27 mouse cellular contexts compared by ENCODE assay signal in the genomic region with DNA sequence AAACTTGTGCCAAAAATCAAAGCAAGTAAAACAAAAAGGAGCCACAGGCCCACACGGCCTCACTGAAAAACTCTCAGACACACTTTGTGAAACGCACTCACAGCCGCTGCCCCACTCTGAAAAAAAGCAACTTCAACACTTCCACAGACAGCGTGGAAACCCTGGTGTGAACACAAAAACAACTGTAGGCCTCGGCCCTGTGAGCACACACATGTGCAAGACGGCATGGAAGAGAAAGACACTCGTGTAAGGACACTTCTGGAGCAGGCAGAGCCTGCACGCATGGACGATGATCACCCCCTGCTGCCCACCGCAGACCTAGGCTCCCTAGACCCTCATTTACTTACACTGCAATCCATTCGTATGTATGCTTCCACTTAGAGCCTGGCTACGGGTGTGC. TPM values are rescaled to one million over a fixed set of nuclear protein-coding genes. Genes with fewer than 3 reads are reported as not detected.
"Had no signal": no experiment of that assay in that cellular context is flagged by ENCODE, and none has a peak within 500 bp of the region (broad histone marks: within the 10 kb centered on the region; RNA-seq: fewer than 3 reads in every experiment).

No protein-coding gene starts in this region.

- H3K27me3 ChIP-seq: lung, embryonic 15.5 days; megakaryocyte, embryonic 14.5 days; midbrain, embryonic 13.5 days; neural tube, embryonic 13.5 days; stomach, embryonic 15.5 days had no signal

- ATAC-seq: midbrain, embryonic 13.5 days; midbrain, embryonic 16.5 days had no signal

- DNase-seq: kidney, adult 9 months; layer of hippocampus, postnatal 36 days; lung, postnatal 10 days; lung, postnatal 36 days; retina, postnatal 1 day; right cerebral cortex, postnatal 25 days; spleen, adult 18-20 months; thymus, postnatal 25 days had no signal

- H3K9me3 ChIP-seq: lung, embryonic 15.5 days; megakaryocyte, embryonic 14.5 days; midbrain, embryonic 10.5 days; midbrain, embryonic 13.5 days; neural tube, embryonic 13.5 days; stomach, embryonic 15.5 days had no signal

- H3K27ac ChIP-seq: left cerebral cortex, adult 2 months; liver, embryonic 14.5 days; lung, embryonic 15.5 days; midbrain, embryonic 10.5 days; midbrain, embryonic 13.5 days; neural tube, embryonic 13.5 days; stomach, embryonic 15.5 days had no signal

- H3K4me3 ChIP-seq: left cerebral cortex, adult 2 months; lung, embryonic 15.5 days; megakaryocyte, embryonic 14.5 days; midbrain, embryonic 10.5 days; midbrain, embryonic 13.5 days; myocyte; neural tube, embryonic 13.5 days; stomach, embryonic 15.5 days had no signal

- H3K4me1 ChIP-seq: lung, embryonic 15.5 days; midbrain, embryonic 10.5 days; midbrain, embryonic 13.5 days; neural tube, embryonic 13.5 days; stomach, embryonic 15.5 days had no signal

- H3K4me2 ChIP-seq: lung, embryonic 15.5 days; midbrain, embryonic 13.5 days; neural tube, embryonic 13.5 days; stomach, embryonic 15.5 days had no signal

- H3K9ac ChIP-seq: liver, embryonic 14.5 days; lung, embryonic 15.5 days; midbrain, embryonic 13.5 days; neural tube, embryonic 13.5 days; stomach, embryonic 15.5 days had no signal

RNA-seq across cellular contexts. Expression of gene Theg, which starts 41.2 kb away (rescaled TPM):
- total RNA-seq: layer of hippocampus, postnatal 10 days; left cerebral cortex, postnatal 10 days; liver, adult 2 months; monocyte, adult 5-6 weeks; neutrophil, adult 5-6 weeks had no signal
- polyA plus RNA-seq: kidney, embryonic 16.5 days; limb, embryonic 11.5 days; limb, embryonic 14.5 days; liver, adult 2 months; liver, embryonic 14.5 days; lung, embryonic 15.5 days; midbrain, embryonic 10.5 days; midbrain, embryonic 13.5 days; midbrain, embryonic 16.5 days; myocyte; neural tube, embryonic 13.5 days; stomach, embryonic 15.5 days; thymus, postnatal 0 days had no signal
